Comparison of ENCODE assay signal across 33 mouse cellular contexts in the genomic region with DNA sequence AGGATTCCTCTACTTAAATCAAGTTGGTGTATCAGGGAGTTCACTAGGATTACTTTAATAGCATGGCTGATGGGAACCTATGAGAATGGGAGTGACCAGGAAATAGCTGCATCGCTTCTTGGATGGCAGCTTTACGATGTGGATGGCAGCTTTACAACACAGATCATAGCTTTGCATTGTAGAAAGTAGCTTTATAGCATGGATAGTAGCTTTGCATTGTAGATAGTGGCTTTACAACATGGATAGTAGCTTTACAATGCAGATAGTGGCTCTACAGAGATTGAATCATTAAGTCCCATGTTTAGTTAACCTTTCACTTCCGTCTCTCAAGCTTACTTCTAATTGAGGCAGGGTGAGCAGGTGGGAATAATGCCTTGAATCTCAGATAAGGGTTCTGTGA.
"Had no signal": no experiment of that assay in that cellular context is flagged by ENCODE, and none has a peak within 500 bp of the region (broad histone marks: within the 10 kb centered on the region; RNA-seq: fewer than 3 reads in every experiment).

No protein-coding gene starts in this region.

- H3K9me3 ChIP-seq: heart, embryonic 10.5 days; heart, embryonic 12.5 days; heart, embryonic 13.5 days; heart, embryonic 15.5 days; hindbrain, embryonic 10.5 days; hindbrain, embryonic 12.5 days; hindbrain, embryonic 13.5 days; hindbrain, embryonic 15.5 days; kidney, embryonic 15.5 days had no signal

- H3K27me3 ChIP-seq: heart, embryonic 12.5 days; heart, embryonic 13.5 days; heart, embryonic 15.5 days; hindbrain, embryonic 12.5 days; hindbrain, embryonic 13.5 days; hindbrain, embryonic 15.5 days; kidney, embryonic 15.5 days had no signal

- H3K4me3 ChIP-seq: heart, adult 2 months; heart, embryonic 10.5 days; heart, embryonic 12.5 days; heart, embryonic 13.5 days; heart, embryonic 15.5 days; hindbrain, embryonic 10.5 days; hindbrain, embryonic 12.5 days; hindbrain, embryonic 13.5 days; hindbrain, embryonic 15.5 days; kidney, embryonic 15.5 days; layer of hippocampus, adult 2 months; left cerebral cortex, adult 2 months had no signal

- H3K4me2 ChIP-seq: heart, embryonic 12.5 days; heart, embryonic 13.5 days; heart, embryonic 15.5 days; hindbrain, embryonic 12.5 days; hindbrain, embryonic 13.5 days; hindbrain, embryonic 14.5 days; hindbrain, embryonic 15.5 days; kidney, embryonic 15.5 days had no signal

- H3K9ac ChIP-seq: heart, embryonic 12.5 days; heart, embryonic 13.5 days; heart, embryonic 15.5 days; hindbrain, embryonic 12.5 days; hindbrain, embryonic 13.5 days; hindbrain, embryonic 14.5 days; hindbrain, embryonic 15.5 days; kidney, embryonic 15.5 days had no signal

- H3K36me3 ChIP-seq: heart, embryonic 10.5 days; heart, embryonic 12.5 days; heart, embryonic 13.5 days; heart, embryonic 15.5 days; hindbrain, embryonic 10.5 days; hindbrain, embryonic 12.5 days; hindbrain, embryonic 13.5 days; hindbrain, embryonic 15.5 days; kidney, embryonic 15.5 days had no signal

- ATAC-seq: hindbrain, postnatal 0 days; inflammation-experienced regulatory T-cells, adult 6 months had no signal

- H3K27ac ChIP-seq: heart, adult 2 months; heart, embryonic 10.5 days; heart, embryonic 13.5 days; heart, embryonic 15.5 days; hindbrain, embryonic 10.5 days; hindbrain, embryonic 12.5 days; hindbrain, embryonic 13.5 days; hindbrain, embryonic 14.5 days; hindbrain, embryonic 15.5 days; hindbrain, postnatal 0 days; kidney, embryonic 15.5 days; kidney, postnatal 0 days; layer of hippocampus, adult 2 months; left cerebral cortex, adult 2 months had no signal

- DNase-seq: heart, adult 18-20 months; heart, adult 2 months; heart, postnatal 10 days; heart, postnatal 14 days; heart, postnatal 36 days; heart, postnatal 4 days; kidney, adult 11 months; kidney, adult 18-20 months; kidney, adult 2 months; kidney, adult 8-10 months; kidney, adult 9 months; kidney, postnatal 10 days; kidney, postnatal 14 days; kidney, postnatal 25 days; kidney, postnatal 36 days; kidney, postnatal 4 days; layer of hippocampus, adult 9-11 months; layer of hippocampus, postnatal 36 days had no signal

- H3K4me1 ChIP-seq: heart, embryonic 10.5 days; heart, embryonic 12.5 days; heart, embryonic 13.5 days; heart, embryonic 15.5 days; hindbrain, embryonic 10.5 days; hindbrain, embryonic 12.5 days; hindbrain, embryonic 13.5 days; hindbrain, embryonic 15.5 days; kidney, embryonic 15.5 days had no signal
